Mouse (Mus musculus) splenic B cell, adult 2 months (primary cell): ENCODE measurements around the gene Adamtsl4.
A peak's percentile ranks its signal among the peaks of the same experiment; 100 is the strongest.
"Not testable (repeated sequence)": the region's sequence is repeated elsewhere in the genome, so short reads cannot be mapped to it uniquely, and the experiment has no call there.

Source experiments
- DNase-seq: peaks from one replicate; pipeline ENCODE4 v3.0.0-alpha.2; 2011; ENCODE audit warnings: low read depth, low spot score
- H3K27me3 ChIP-seq: 2 replicates; pipeline ENCODE4 v1.6.1; 2012; ENCODE audit warnings: mild to moderate bottlenecking, low read length, moderate library complexity, mixed read lengths; ENCODE audit not compliant: control insufficient read depth, poor library complexity, insufficient read depth, severe bottlenecking
- H3K36me3 ChIP-seq: 2 replicates; pipeline ENCODE4 v1.6.1; 2012; ENCODE audit warnings: mild to moderate bottlenecking, low read length, moderate library complexity, mixed read lengths; ENCODE audit not compliant: control insufficient read depth, poor library complexity, insufficient read depth, severe bottlenecking

The Adamtsl4 gene

GRCm38 (mm10) chr3:95675301-95676092 lies 12.2 kb downstream of the Adamtsl4 start:
- Histone ChIP-seq H3K27me3 (no peaks in the 10 kb centered on the region), H3K36me3 (no peaks in the 10 kb centered on the region)
- DNase-seq = peak; percentile 73

DNA sequence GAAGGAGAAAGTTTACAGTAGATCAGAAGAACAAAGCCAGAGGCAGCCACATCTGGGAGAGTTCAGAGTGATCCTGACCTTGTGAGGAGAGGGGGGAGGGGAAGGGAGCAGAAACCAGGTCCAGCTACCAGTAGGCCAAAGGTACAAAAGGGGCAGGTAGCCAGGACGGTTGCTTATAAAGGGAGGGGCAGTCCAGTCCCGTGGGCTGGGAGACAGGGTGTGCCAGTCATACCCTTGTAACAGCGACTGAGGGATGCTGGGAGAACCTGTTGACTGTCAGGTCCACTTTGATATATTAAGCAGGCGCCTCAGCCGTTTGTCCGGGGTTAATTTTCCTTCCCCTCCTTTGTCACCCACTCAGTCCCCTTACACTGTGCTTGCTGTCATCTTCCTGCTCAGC lies 12.9 kb downstream of the Adamtsl4 start:
- H3K27me3 ChIP-seq = no peaks in the 10 kb centered on the region
- no peaks in the 10 kb centered on the region for H3K36me3 ChIP-seq
- DNase-seq = peak; percentile 37

- H3K36me3 ChIP-seq = no peaks in the 10 kb centered on the region
- no peaks in the 10 kb centered on the region for H3K27me3 ChIP-seq
- DNase-seq = peak; percentile 94
Measured at GRCm38 (mm10) chr3:95674236-95674635, 13.5 kb downstream of the Adamtsl4 start.

DNA sequence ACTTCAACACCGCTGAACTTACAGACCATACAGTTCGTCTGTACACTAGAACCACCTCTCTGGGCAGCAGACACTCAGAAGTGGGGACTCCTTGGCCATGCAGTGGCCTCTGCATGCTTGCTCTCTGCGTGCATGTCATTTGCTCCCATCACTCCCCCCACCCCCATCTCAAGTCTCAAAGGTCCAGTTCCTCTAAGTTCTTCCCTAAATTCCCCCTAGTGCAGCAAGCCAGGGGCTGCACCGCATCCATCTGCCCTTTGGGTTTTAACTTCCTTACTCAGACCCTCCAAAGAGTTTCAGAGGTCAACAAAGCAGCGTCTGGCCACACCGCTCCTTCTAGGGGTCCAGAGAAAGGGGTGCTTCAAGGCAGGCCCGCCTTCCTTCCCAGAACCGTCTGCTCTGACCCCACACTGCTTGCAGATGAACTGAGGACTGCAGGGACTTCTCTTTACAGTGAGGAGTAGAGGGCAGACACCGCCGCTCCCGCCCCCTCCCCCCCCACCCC lies 14.0 kb downstream of the Adamtsl4 start:
- DNase-seq = peak; percentile 58
- Histone ChIP-seq H3K27me3 (no peaks in the 10 kb centered on the region), H3K36me3 (no peaks in the 10 kb centered on the region)

DNA sequence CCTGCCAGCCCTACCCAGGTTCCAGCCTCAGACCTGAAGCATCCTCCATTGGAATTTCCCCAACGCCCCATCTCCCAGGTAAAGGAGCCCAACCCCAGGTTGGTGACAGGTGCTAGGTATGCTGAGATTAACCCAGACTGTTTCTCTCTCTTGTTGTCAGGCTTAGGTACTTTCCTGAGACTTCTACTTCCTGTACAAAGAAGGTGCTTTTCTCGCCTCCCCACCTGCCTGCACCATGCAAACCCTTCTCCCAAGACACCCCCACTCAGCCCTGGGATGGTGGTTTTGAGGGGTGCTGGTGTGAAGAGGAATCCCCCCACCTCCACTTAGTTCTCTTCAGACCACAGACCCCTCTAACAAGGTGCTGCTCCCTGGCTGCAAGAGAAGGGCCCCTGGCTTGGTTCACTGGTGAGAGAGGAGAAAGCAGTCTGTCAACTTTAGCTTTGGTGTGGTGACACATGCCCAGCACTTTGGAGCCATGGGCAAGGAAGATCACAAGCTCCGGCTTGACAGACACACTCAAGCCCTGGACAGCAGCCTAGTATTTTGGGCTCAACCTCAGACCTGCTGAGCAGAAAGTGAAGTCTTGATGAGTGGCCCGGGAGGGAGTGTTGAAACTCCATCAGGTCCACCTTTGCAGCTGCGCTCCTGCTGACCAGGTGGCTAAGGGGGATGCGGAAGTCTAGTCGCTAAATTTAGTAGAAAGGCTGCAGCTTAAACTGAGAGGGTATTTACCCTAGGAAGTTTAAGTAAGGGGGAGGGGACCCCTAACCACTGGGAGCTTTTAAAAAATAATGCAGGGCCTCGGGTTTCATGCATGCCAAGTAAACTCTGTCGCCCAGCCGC lies 14.6 kb downstream of the Adamtsl4 start:
- H3K36me3 ChIP-seq = no peaks in the 10 kb centered on the region
- no peaks in the 10 kb centered on the region for H3K27me3 ChIP-seq
- peak; percentile 77 for DNase-seq

GRCm38 (mm10) chr3:95672461-95672860 lies 15.3 kb downstream of the Adamtsl4 start:
- H3K36me3 ChIP-seq = no peaks in the 10 kb centered on the region; the same call in 1 of the 2 replicates
- no peaks in the 10 kb centered on the region for H3K27me3 ChIP-seq
- DNase-seq = peak; percentile 80

- DNase-seq = no peak
- Histone ChIP-seq H3K36me3 (peaks cover under 1% of the 10 kb centered on the region; the same call in 1 of the 2 replicates), H3K27me3 (no peaks in the 10 kb centered on the region)
Measured at GRCm38 (mm10) chr3:95671201-95671600, 16.5 kb downstream of the Adamtsl4 start.

DNA sequence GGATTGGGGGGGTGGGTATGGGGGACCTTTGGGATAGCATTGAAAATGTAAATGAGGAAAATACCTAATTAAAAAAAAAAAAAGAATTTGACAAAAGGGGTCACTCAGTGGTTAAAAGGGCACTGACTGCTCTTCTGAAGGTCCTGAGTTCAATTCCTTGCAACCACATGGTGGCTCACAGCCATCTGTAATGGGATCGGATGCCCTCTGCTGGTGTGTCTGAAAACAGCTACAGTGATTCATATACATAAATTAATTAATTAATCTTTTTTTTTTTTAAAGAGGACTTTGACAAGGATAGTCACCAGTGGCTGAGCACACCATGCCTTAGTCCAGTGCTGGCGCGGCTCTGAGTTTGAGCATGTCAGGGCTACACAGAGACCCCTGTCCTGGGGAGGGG lies 17.3 kb downstream of the Adamtsl4 start:
- not testable (repeated sequence) for DNase-seq, H3K27me3 ChIP-seq, H3K36me3 ChIP-seq

- no peaks in the 10 kb centered on the region for H3K27me3 ChIP-seq
- peaks cover 8% of the 10 kb centered on the region for H3K36me3 ChIP-seq
Measured at GRCm38 (mm10) chr3:95669309-95669665, 18.4 kb downstream of the Adamtsl4 start.

DNA sequence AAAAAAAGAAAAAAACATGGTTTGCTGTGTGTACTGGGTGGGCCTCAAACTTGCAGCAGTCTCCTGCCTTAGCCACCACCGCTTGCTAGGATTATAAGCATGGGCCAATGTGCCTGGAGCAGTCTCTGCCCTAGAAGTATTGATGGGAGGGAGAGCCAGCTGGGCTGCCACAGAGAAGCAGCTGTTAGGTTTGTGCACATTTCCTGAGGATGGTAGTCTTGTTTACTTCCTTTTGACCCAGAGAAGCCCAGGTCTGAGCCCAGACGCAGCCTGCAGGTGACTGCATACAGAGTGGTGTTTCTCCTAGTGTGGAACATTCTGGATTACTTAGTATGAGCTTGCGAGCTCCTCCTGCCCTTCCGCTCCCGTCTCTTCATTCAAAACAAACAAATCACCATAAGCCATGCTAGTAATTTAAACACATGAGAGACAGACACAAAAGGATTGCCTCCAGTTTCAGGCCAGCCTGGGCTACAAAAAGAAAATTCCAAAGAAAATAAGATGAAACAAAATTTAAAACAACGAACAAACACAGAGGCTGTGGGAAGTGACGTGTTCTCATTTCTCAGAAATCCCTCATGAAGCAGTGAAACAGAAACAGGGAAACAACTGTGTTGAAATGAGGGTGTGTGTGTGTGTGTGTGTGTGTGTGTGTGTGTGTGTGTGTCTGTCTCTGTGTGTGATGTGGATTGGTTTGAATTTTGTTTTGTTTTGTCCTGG lies 19.0 kb downstream of the Adamtsl4 start:
- DNase-seq = peak; percentile 74
- Histone ChIP-seq H3K27me3 (no peaks in the 10 kb centered on the region), H3K36me3 (peaks cover 10% of the 10 kb centered on the region)

More at GRCm38 (mm10) chr3:95669309-95669665, 18.4 kb downstream of the Adamtsl4 start:
- DNase-seq = no peak

GRCm38 (mm10) chr3:95668026-95668425 lies 19.7 kb downstream of the Adamtsl4 start:
- H3K36me3 ChIP-seq = peaks cover 14% of the 10 kb centered on the region
- no peak for DNase-seq
- H3K27me3 ChIP-seq = no peaks in the 10 kb centered on the region

DNA sequence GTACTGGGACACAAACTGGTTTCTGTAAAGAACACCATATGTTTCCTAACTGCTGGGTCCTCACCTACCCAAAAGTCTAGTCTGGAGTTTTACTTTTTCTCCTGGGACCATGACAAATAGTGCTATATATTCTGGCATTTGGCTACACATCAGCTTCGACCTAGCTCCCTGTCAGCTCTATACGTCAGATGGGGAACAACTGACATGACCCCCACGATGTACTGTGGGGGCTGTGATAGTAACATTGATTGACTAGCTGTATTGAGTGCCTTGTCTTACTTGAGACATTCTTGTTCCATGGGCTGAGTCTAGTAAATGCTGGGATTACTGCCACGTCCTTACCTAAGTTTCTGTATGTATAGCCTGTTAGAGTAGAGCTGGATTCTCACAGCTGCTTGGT lies 20.2 kb downstream of the Adamtsl4 start:
- Histone ChIP-seq H3K36me3 (peaks cover 16% of the 10 kb centered on the region), H3K27me3 (no peaks in the 10 kb centered on the region)
- no peak for DNase-seq

GRCm38 (mm10) chr3:95666124-95666844 lies 21.4 kb downstream of the Adamtsl4 start:
- no peak for DNase-seq
- Histone ChIP-seq H3K27me3 (no peaks in the 10 kb centered on the region), H3K36me3 (peaks cover 20% of the 10 kb centered on the region)

DNA sequence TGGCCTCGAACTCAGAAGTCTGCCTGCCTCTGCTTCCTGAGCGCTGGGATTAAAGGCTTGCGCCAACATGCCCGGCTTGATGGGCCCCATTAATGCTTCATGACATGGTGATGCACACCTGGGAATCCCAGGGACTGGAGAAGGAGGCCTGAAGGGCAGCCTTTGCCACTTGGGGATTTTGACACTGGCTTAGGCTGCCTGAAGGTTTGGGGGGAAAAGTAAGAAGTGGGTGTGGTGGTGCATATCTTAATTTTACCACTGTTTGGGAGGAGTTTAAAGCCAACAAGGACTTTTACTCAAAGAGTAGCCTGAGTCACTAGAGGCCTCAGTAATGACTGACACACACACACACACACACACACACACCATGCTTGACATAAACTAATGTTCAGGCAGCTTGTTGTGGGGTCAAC lies 22.8 kb downstream of the Adamtsl4 start:
- Histone ChIP-seq H3K27me3 (no peaks in the 10 kb centered on the region), H3K36me3 (peaks cover 30% of the 10 kb centered on the region)
- peak; percentile 39 for DNase-seq
